Mouse (Mus musculus) stomach, embryonic 16.5 days (tissue): ENCODE results near the gene Laptm5. TPM values are rescaled to one million over a fixed set of nuclear protein-coding genes. Genes with fewer than 3 reads are reported as not detected.

Experiments used
- ATAC-seq: fragments of 200-750 bp; cut with Nextera tagmentation; 2 replicates; pipeline ENCODE4 v1.8.0; 2017; ENCODE audit warnings: moderate number of reproducible peaks, moderate TSS enrichment; ENCODE audit not compliant: insufficient read depth, low FRiP score
- H3K27ac ChIP-seq: fragments of 300-500 bp; sonication (generic); 2 replicates; pipeline ENCODE4 v1.5.1; 2014; ENCODE audit warnings: low read length
- H3K27me3 ChIP-seq: fragments of 300-500 bp; sonication (generic); 2 replicates; pipeline ENCODE4 v1.6.1; 2014; ENCODE audit warnings: low read length, control low read depth, mixed read lengths; ENCODE audit not compliant: control insufficient read depth, insufficient read depth
- H3K36me3 ChIP-seq: fragments of 300-500 bp; sonication (generic); 2 replicates; pipeline ENCODE4 v1.6.1; 2014; ENCODE audit warnings: low read length; ENCODE audit not compliant: control insufficient read depth, insufficient read depth
- H3K4me1 ChIP-seq: fragments of 300-500 bp; sonication (generic); 2 replicates; pipeline ENCODE4 v1.6.1; 2014; ENCODE audit warnings: low read length, control low read depth, mixed read lengths; ENCODE audit not compliant: control insufficient read depth, insufficient read depth
- H3K4me2 ChIP-seq: fragments of 300-500 bp; sonication (generic); 2 replicates; pipeline ENCODE4 v1.6.1; 2014; ENCODE audit warnings: low read depth, low read length, mixed read lengths
- H3K4me3 ChIP-seq: fragments of 300-500 bp; sonication (generic); replicated peaks from 2 replicates; pipeline ENCODE4 v1.5.1; 2014; ENCODE audit warnings: mild to moderate bottlenecking, low read length
- H3K9ac ChIP-seq: fragments of 300-500 bp; sonication (generic); 2 replicates; pipeline ENCODE4 v1.6.1; 2014; ENCODE audit warnings: low read length
- H3K9me3 ChIP-seq: fragments of 300-500 bp; sonication (generic); replicated peaks from 2 replicates; pipeline ENCODE4 v1.6.1; 2016; ENCODE audit warnings: low read length, control low read depth; ENCODE audit not compliant: control insufficient read depth
- WGBS: fragments of 180-500 bp; shearing (Covaris S2); extraction: QIAGEN DNeasy Blood & Tissue Kit; methylation state at CpG from one replicate; pipeline ENCODE4 v1.1.7; 2014; 5-methylcytosine and 5-hydroxymethylcytosine counted together
- polyA plus RNA-seq: library from polyadenylated mRNA; unstranded; fragments of >200 nt; fragmentation: Nextera tagmentation; extraction: Ambion mirVana; gene quantifications from 2 replicates; pipeline ENCODE4 v1.2.1, GENCODE M21; 2015

The Laptm5 gene
- polyA plus RNA-seq, 1 experiment from 2014 or later, result 50.5 TPM

DNA sequence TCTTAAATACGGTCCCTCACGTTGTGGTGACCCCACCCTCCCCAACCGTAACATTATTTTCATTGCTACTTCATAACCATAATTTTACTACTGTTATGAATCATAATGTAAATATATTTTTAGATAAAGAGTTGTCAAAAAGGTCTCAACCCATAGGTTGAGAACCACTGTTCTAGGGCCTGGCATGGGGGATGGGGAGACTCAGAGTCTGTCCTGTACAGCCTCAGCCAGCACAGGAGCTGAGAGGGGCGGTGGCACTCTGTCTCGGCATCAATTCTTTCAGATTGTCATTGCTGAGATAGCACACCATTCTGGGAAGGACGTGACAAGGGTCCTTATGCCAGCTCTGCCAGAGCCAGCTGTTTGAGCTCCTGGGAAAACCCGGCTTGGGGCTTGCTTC lies 1.6 kb downstream of the Laptm5 start:
- Histone ChIP-seq H3K27me3 (no peaks in the 10 kb centered on the region), H3K9me3 (no peaks in the 10 kb centered on the region), H3K4me3 (peak overlapping the region; percentile 1; the same call in 1 of the 2 replicates), H3K27ac (no peak overlapping the region), H3K9ac (no peak overlapping the region; the same call in 1 of the 2 replicates), H3K36me3 (no peaks in the 10 kb centered on the region), H3K4me1 (peaks cover 6% of the 10 kb centered on the region; the same call in 1 of the 2 replicates), H3K4me2 (no peak overlapping the region)
- 49% methylated on average over 7 of the region's 7 CpGs for WGBS
- ATAC-seq, result no peak

GRCm38 (mm10) chr4:130915006-130915667 lies 2.2 kb downstream of the Laptm5 start:
- no peak overlapping the region for H3K27ac ChIP-seq
- ATAC-seq, result no peak
- peaks cover 6% of the 10 kb centered on the region; the same call in 1 of the 2 replicates for H3K4me1 ChIP-seq
- no peaks in the 10 kb centered on the region for H3K36me3 ChIP-seq
- 55% methylated on average over 12 of the region's 12 CpGs for WGBS
- H3K4me3 ChIP-seq, result peak overlapping the region; percentile 1; the same call in 1 of the 2 replicates
- H3K4me2 ChIP-seq, result peak overlapping the region; percentile 23
- H3K9ac ChIP-seq, result no peak overlapping the region; the same call in 1 of the 2 replicates
- H3K27me3 ChIP-seq, result no peaks in the 10 kb centered on the region
- no peaks in the 10 kb centered on the region for H3K9me3 ChIP-seq

- Histone ChIP-seq H3K4me1 (peaks cover 5% of the 10 kb centered on the region; the same call in 1 of the 2 replicates), H3K4me3 (no peak overlapping the region), H3K27ac (no peak overlapping the region), H3K36me3 (no peaks in the 10 kb centered on the region), H3K27me3 (no peaks in the 10 kb centered on the region), H3K9ac (no peak overlapping the region), H3K4me2 (peak overlapping the region; percentile 23), H3K9me3 (no peaks in the 10 kb centered on the region)
- no peak for ATAC-seq
- 57% methylated on average over 7 of the region's 7 CpGs for WGBS
Measured at GRCm38 (mm10) chr4:130915668-130916035, 2.7 kb downstream of the Laptm5 start.

DNA sequence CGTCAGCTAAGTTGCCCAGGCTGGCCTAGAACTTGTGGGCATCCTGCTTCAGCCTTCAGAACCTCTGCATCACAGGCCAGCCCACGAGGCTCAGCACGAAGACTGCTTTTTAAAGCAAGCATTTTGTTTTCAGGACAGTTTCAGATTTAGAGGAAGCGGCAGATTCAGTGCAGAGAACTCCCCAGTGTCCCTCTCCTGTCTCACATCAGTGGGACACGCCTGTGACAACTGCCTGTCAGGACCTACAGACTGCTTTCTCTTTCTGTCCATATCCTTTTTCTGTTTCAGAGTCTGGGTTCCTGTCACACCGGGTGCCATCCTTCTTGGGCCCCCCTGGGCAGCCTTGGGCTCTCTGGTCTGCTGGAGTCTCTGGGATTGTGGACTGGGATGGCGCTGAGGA lies 3.7 kb downstream of the Laptm5 start:
- Histone ChIP-seq H3K9ac (no peak overlapping the region), H3K36me3 (no peaks in the 10 kb centered on the region), H3K9me3 (no peaks in the 10 kb centered on the region), H3K27me3 (no peaks in the 10 kb centered on the region), H3K4me1 (peaks cover 3% of the 10 kb centered on the region; the same call in 1 of the 2 replicates), H3K27ac (no peak overlapping the region), H3K4me3 (no peak overlapping the region), H3K4me2 (no peak overlapping the region)
- no peak for ATAC-seq
- WGBS, result 80% methylated on average over 7 of the region's 7 CpGs

DNA sequence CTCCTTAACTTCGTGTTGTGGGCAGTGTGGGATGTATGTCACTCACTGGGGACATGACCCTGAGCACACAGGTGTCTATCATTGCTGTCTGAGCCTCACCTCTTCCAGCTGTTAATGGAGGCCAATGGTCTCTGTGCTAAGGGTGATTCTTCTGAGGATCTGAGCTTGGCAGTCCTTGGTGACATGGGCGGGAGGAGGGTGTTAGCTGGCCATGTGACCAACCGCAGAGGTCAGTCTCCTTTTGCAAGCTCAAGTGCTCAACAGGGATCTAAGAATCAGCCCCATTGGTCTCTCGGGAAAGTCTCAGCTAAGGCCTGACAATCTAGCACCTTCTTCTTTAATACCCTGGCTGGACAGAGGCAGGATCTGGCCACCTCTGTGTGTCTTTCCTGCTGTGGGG lies 4.6 kb downstream of the Laptm5 start:
- H3K27me3 ChIP-seq, result no peaks in the 10 kb centered on the region
- WGBS, result 65% methylated on average over 4 of the region's 4 CpGs
- no peak overlapping the region for H3K27ac ChIP-seq
- H3K4me2 ChIP-seq, result no peak overlapping the region
- H3K4me1 ChIP-seq, result peaks cover 3% of the 10 kb centered on the region; the same call in 1 of the 2 replicates
- no peak for ATAC-seq
- no peaks in the 10 kb centered on the region for H3K36me3 ChIP-seq
- no peak overlapping the region for H3K4me3 ChIP-seq
- no peaks in the 10 kb centered on the region for H3K9me3 ChIP-seq
- H3K9ac ChIP-seq, result no peak overlapping the region

- Histone ChIP-seq H3K27me3 (no peaks in the 10 kb centered on the region), H3K4me2 (no peak overlapping the region), H3K36me3 (no peaks in the 10 kb centered on the region), H3K4me3 (no peak overlapping the region), H3K4me1 (peaks cover 3% of the 10 kb centered on the region; the same call in 1 of the 2 replicates), H3K9ac (no peak overlapping the region), H3K9me3 (no peaks in the 10 kb centered on the region), H3K27ac (no peak overlapping the region)
- ATAC-seq, result no peak
- 71% methylated on average over 10 of the region's 10 CpGs for WGBS
Measured at GRCm38 (mm10) chr4:130918805-130919749, 6.2 kb downstream of the Laptm5 start.

GRCm38 (mm10) chr4:130919750-130920356 lies 6.9 kb downstream of the Laptm5 start:
- Histone ChIP-seq H3K36me3 (no peaks in the 10 kb centered on the region), H3K27me3 (no peaks in the 10 kb centered on the region), H3K9me3 (no peaks in the 10 kb centered on the region), H3K4me1 (peaks cover 3% of the 10 kb centered on the region; the same call in 1 of the 2 replicates), H3K9ac (no peak overlapping the region), H3K4me3 (no peak overlapping the region), H3K4me2 (no peak overlapping the region), H3K27ac (no peak overlapping the region)
- ATAC-seq, result no peak
- 60% methylated on average over 9 of the region's 9 CpGs for WGBS

GRCm38 (mm10) chr4:130920951-130921693 lies 8.2 kb downstream of the Laptm5 start:
- no peak for ATAC-seq
- no peaks in the 10 kb centered on the region for H3K4me1 ChIP-seq
- no peaks in the 10 kb centered on the region for H3K9me3 ChIP-seq
- H3K36me3 ChIP-seq, result no peaks in the 10 kb centered on the region
- no peak overlapping the region for H3K4me2 ChIP-seq
- no peak overlapping the region for H3K4me3 ChIP-seq
- no peak overlapping the region for H3K27ac ChIP-seq
- no peaks in the 10 kb centered on the region for H3K27me3 ChIP-seq
- no peak overlapping the region for H3K9ac ChIP-seq
- 50% methylated on average over 12 of the region's 12 CpGs for WGBS
